Mouse (Mus musculus) duodenum, adult 2 months (tissue): Measurements from ENCODE around the gene Ppp3r1. TPM values are rescaled to one million over a fixed set of nuclear protein-coding genes. Genes with fewer than 3 reads are reported as not detected.

Source experiments
- polyA plus RNA-seq: library from polyadenylated mRNA; depleted of rRNA; stranded (reverse); fragments of >200 nt; gene quantifications from 2 replicates; pipeline ENCODE4 v1.2.3, GENCODE M21; 2012; ENCODE audit warnings: low replicate concordance; rRNA removed

Ppp3r1 gene
- polyA plus RNA-seq = 75.6 and 87.8 TPM in 2 replicates

DNA sequence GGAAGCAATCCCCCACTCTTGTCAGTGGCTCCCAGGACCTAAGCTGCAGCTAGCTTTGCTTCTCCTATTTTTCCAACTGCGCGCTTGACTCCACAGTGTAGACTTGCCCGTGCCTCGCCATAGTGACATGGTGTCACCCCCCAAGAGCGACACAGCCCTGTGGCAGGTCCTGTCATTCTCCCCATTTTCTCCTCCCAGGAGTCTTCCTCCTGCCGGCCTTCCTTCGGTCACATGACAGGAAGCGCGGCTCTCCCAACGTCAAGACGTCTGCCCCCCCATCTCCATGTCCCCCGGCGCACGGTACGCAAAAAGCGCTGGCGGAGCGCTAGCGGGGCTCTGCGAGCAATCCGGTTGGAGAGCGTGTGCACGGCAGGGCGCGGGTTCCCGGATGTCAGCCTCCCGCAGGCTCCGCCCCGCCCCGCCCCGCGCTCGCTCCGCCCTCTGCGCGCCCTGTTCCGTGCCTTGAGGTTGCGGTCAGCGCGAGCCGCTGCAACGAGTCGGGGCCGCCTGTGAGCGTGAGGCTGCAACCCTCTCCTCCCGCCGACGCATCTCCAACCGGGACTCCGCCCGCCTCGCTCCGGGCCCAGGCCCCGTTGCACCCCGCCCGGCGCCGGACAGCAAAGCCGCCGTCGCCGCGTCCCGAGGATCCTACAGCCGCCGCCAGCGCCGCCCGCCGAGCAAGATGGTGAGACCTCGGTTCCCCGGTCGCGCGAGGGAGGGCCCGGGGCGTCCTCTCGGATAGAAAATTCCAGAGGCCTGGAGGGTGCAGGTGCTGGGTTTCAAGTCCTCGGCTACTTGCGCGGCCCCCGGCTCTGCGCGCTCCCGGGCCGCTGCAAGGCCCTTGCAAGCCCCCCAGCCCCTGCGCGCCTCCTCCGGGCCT lies at the start of gene Ppp3r1:
TSS of gene Ppp3r1 (plus strand) at position 406 of the 880 bp plus-strand sequence.

DNA sequence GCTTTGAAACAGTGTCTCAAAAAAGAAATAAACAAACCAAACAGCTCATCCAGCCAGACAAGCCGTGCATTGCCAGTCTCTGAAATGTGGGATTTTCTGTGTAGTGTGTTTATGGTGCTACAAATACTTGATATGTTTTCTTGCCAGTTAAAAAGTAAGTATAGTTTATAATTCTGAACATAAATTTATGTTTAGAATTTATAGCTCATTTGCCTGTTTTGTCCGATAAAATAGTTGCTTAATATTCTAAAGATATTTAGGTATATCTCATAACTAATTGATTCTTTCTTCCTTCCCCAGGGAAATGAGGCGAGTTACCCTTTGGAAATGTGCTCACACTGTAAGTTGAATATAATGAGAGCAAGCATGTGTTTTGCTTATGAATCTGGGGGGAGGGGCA lies 22.7 kb downstream of the Ppp3r1 start, which contains the start of gene Wdr92:
TSS of gene Wdr92 (plus strand) at position 301 of the 400 bp plus-strand sequence.

GRCm38 (mm10) chr11:17211258-17212140 lies 52.4 kb downstream of the Ppp3r1 start, which contains the start of gene Pno1:
Gene Pno1, minus strand, starts transcription at chr11:17211568.

Other genes starting within 250 kb of the Ppp3r1 start
- gene Fbxo48, start 207.9 kb upstream of the Ppp3r1 start, polyA plus RNA-seq = 0.06 and 0.44 TPM in 2 replicates
- gene Cnrip1, start 107.7 kb upstream of the Ppp3r1 start, polyA plus RNA-seq = 2.3 and 3.2 TPM in 2 replicates
- 0.09 TPM in 1 of 2 replicates, not detected in the other for gene Plek, start 106.9 kb upstream of the Ppp3r1 start, polyA plus RNA-seq
- 3.0 and 3.5 TPM in 2 replicates for gene Wdr92, start 22.8 kb downstream of the Ppp3r1 start, polyA plus RNA-seq
- gene Pno1, start 52.3 kb downstream of the Ppp3r1 start, polyA plus RNA-seq = 1.3 and 1.4 TPM in 2 replicates
- gene C1d, start 98.3 kb downstream of the Ppp3r1 start, polyA plus RNA-seq = 3.3 and 6.0 TPM in 2 replicates